Mouse (Mus musculus) 3T3-L1 (cell line): Measurements from ENCODE around the gene Zfp618.

Source experiments
- DNase-seq: peaks from one replicate; pipeline ENCODE4 v3.0.0-alpha.2; 2015; ENCODE audit warnings: low read depth, low spot score

Zfp618 gene

GRCm38 (mm10) chr4:62998908-62999307 lies 33.5 kb downstream of the Zfp618 start:
- peak; percentile 11 for DNase-seq

- no peak for DNase-seq
Observed at GRCm38 (mm10) chr4:62999321-62999720, 33.9 kb downstream of the Zfp618 start.

GRCm38 (mm10) chr4:62999916-63000315 lies 34.5 kb downstream of the Zfp618 start:
- no peak for DNase-seq

GRCm38 (mm10) chr4:63000316-63001055 lies 35.1 kb downstream of the Zfp618 start:
- no peak for DNase-seq

DNA sequence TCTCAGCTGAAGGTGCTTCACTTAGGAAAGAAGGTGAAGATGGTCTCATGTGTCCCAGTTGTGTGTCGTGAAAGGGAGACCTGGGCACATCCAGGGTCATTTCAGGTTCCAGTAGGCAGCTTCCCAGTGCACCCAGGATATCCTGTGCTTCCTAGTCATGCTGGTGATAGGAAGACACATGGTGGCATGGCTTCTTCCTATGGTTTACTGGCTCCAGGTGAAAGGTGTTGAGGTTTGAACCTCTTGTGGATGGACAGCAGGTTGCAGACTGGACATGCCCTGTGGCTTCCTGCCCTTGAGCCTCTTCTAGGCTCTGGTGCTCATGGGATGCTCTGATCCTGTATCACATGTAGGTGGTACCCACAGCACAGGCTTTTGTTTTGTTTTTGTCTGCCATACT lies 37.0 kb downstream of the Zfp618 start:
- no peak for DNase-seq

DNA sequence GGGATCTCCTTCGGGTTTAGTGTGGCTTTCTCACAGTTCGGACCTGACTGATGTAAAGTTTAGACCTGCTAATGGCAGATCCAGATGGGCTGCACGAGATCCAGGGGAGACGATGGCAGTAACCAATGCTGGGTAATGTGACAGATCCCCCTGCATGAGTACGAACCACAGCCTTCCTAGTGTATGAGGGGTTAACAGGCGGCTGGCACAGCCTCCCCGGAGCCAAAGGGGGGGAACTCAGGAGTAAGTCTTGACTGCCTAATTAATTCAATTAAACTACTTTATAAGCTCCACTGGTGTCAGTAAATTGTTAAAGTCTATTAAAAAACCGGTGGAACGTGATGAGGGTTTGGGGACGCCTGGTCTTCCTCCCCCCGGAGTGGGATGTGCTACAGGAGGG lies 39.1 kb downstream of the Zfp618 start:
- no peak for DNase-seq

DNA sequence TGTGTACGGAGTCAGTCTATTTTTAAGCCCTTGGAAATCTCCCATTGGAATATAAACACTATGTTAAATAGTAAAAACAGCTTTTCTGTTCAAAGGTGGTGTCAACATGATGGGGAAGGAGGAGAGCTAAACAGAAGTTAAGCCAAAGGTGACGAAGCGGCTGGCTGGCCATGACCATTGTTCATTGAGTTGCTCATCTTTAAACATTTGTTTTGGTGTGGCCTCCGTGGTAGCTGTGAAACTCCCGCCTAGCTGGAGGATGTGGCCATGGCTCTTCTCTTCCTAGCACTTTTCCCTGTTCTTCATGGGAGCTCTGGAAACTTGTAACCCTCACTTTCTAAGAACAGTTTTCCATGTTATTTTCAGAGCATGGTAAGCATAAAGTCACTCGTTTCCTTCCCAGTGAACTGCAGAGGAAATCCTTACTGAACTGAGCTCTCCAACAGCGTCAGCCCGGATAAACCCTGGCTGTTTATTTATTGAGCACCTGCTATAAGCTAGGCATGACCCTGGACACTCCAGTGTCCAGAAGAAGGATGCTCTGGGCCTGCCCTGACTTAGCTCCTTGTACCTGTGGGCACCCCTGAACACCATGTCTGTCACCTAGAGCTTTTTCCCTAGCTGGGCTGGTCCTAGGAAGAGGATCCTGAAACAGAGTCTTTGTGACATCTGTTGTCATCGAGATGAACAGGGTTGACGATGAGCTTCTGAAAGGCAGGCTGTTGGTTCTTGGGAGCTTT lies 40.2 kb downstream of the Zfp618 start:
- DNase-seq, result no peak

DNA sequence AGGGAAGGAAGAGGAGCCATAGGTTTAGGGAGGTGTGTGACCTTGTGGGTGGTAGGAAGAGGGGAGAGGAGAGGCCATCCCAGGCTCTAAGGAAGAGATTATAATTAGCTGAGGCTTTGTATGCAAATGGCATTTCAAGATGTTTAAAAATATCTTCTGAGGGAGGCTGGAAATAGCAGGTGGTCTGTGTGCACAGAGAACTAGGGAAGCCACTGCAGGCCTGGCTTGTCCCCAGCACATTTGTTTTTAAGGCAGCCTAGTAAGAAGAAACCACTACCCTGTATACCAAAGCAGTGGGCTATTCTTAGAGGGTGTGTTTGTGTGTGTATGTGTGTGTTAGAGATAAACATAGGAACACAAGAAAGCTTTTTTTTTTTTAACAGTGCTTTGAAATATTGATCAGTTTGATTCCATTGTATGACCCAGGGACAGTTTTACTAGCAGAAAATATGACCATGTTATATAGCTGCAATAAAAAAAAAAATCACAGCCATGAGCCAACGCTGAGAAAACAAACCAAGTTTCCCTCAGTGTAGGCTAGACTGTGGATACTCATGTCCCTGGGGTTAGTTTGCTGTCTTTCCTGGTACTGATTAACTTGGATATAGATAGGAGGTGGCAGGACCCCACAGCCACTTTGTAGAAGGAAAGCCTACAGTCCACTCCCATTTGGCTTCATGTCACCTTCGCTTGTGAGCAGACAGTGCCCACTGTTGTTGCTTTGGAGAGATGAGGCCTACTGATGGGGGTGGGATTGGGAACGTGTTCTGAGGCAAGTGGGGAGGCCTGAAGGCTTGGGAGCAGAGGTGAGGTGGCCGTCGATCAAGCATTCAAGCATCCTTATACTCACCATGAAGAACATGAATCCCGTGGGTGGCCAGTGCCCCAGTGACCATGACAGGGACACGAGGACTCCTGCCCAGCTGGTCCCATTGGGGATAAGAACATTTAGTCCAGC lies 41.1 kb downstream of the Zfp618 start:
- no peak for DNase-seq

DNA sequence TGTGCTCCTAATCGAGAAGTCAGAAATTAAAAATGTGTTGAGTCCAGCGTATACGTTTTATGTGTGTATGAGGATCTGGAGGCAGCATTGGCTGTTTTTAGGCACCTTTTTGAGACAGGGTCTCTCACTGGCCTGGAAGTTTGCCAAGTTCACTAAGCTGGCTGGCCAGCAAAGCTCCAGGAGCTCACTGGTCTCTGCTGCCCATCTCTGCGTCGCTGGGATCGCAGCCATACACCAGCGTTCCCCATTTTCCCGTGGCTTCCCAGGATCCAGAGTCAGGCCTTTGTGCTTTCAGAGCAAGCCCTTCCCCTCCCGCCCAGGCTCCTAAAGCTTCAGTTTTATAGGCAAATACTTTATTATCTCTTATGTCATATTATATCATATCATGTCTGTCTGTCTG lies 42.8 kb downstream of the Zfp618 start:
- DNase-seq, result no peak

DNA sequence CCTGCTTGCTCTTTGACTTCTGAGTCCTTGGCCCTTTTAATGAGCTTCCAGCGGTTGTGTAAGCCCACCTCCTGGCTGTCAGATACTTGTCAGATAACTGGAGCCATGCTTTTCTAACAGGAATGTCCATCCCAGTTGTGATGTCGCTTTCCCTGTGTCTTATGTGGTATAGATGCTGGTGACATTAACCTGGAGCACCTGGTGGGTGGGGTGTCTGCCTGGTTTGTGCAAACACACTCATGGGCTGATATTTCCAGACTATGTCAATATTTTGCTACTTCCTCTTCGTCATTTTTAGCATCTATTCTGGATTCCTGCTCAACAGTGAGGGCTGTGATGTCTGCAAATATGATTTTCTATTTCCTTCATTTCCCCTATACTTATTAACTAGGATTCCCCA lies 43.4 kb downstream of the Zfp618 start:
- no peak for DNase-seq

DNA sequence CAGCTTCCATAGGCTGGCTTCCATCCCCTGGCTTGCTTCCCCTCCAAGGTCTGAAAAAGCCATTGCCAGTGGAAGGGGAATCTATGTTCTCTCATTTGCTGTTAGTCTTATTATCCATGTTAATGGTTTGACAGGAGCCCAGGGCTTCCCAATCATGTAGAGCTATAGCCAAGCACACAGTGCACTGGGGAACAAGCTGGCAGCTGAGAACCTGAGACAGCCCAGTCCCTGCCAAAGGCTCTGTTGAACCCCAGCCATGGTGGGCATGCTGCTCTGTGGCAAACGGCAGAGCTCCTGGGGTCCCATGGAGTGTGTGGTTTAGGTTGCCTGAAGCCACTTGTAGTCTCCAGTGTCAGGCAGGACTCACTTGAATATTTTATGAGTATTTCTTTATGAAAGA lies 44.4 kb downstream of the Zfp618 start:
- no peak for DNase-seq

DNA sequence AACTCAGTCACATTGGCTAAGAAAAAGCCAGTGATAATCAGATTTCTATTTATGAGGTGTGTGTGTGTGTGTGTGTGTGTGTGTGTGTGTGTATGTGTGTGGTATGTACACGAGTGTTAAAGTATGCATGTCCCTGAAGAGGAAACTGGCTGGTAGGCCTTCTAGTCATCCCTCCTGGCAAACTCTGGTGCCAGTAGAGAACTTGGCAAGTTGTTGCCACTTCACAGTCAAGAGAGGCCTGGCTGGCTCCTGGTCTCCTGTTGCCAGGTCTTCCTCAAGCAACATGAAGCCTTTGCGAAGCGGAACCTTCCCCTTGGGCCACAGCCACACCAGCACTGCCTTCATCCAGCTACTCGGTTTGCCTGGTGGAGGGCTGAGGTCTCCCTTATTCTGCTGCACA lies 44.9 kb downstream of the Zfp618 start:
- DNase-seq, result no peak

GRCm38 (mm10) chr4:63018616-63019015 lies 53.2 kb downstream of the Zfp618 start:
- no peak for DNase-seq

- peak; percentile 11 for DNase-seq
Observed at GRCm38 (mm10) chr4:63019428-63019858, 54.1 kb downstream of the Zfp618 start.

GRCm38 (mm10) chr4:63021034-63021700 lies 55.8 kb downstream of the Zfp618 start:
- DNase-seq, result no peak

DNA sequence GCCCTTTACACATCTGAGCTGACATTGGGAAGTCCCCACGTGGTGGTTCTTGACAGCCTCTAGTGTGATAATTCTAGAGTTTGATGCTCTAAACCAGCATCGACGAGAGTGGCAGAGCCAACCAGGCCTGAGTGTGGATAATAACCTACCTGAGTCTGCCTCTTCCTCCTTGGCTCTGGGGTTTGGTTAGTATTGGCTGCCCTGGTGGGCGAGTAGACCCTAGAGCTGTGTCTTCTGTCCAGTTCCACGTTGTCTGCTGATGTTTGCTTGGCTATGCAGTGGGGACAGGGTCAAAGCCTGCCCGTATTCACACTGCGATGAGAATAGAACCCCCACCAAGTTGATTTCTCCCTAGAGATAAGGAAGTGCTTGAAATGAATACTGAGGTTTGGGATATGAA lies 58.1 kb downstream of the Zfp618 start:
- no peak for DNase-seq

DNA sequence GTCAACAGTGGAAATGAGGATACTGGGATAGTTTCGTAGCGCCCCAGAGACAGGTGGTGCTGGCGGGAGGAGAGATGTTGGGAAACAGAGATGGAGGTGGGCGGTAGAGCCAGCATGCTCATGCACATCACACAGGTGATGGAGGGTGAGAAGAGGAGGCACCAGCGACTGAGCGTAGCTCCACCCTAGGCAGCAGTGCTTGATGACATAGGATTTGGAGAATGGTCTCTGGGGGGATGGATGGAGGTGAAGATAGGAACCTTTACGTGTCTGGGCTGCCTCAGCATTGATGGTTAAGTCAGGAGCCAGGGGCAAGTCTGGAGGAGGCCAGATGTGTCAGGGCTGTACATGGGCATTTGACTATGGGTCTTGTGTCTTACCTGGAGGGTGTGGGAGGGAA lies 58.7 kb downstream of the Zfp618 start:
- DNase-seq, result no peak

DNA sequence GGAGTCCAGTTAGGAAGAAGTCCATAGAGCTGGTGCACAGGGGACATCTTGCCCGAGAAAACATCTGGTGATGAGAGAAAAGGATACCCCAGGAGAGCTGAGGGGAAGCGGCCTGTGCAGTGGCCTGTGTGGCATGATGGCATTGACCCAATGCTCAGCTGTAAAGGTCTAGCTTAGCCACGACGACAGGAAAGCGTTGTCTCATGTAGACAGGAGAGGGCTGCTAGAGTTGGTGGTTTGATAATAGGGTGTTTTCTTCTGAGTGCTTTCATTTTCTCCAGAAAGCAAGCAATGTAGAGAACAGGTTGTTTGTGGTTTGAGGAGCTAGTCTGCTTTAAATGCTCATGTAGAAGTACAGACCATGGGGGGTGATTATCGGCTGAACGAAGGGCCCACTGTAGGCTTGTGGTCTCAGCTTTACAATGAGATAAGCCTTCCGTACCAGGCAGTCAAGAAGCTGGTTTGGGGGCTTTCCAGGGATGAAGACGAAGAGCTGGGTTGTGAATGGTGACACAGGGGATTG lies 59.4 kb downstream of the Zfp618 start:
- DNase-seq, result no peak

DNA sequence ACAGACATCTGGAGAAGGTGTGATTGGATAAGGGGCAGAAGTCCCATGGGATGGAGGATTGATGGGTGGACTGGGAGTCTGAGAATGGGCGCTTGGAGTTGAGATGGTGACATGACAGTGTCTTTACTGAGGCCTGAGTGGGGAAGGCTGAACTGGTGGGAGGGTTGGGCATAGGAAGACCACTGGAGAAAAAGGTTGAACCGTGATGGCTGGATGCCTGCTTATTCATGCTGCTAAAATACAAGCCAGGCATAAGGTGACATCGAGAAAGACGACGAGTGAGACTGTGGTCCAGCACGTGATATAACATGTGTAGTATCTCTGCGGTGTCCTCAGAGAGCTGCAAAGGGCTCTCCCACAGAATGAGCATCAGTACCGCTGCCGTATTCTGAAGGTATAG lies 59.9 kb downstream of the Zfp618 start:
- DNase-seq, result no peak

- no peak for DNase-seq
Observed at GRCm38 (mm10) chr4:63026286-63026685, 60.9 kb downstream of the Zfp618 start.

DNA sequence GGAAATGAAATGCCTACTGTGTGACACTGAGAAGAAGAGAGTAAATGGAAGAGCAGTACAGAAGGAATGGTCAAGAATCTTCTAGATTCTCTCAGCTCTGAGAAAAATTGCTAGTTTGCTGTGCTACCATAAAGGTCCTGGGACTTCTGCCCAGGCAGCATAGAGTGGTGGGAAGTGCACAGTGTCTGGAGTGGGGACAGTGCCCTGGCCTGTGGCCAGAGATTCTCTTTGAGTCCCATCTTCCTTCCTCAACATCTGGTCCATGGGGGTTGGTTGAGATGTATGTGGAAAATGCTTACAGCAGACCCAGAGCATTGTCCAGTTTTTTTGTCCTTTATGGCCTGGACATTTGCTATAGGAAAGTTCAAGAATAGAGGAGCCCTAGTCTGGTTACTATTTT lies 62.1 kb downstream of the Zfp618 start:
- DNase-seq, result no peak
